ENCODE assay signal across 12 mouse cellular contexts in genomic region chr4:130055160-130056010, GRCm38 (mm10). TPM values are rescaled to one million over a fixed set of nuclear protein-coding genes. Genes with fewer than 3 reads are reported as not detected.
A peak's percentile ranks its signal among the peaks of the same experiment; 100 is the strongest.
DNase-seq lines count a peak whose midpoint lies in the region; ATAC-seq and TF ChIP-seq lines count a peak whose summit lies in the region.
"Had no signal": no experiment of that assay in that cellular context is flagged by ENCODE, and none has a peak within 500 bp of the region (broad histone marks: within the 10 kb centered on the region; RNA-seq: fewer than 3 reads in every experiment).

No protein-coding gene starts in this region.

- no peak for TF ChIP-seq POLR2A in brain, embryonic 14.5 days (IDR thresholded peaks at IDR 0.05; ENCODE audit: borderline replicate concordance, extremely low read depth, insufficient read depth, insufficient read length, poor library complexity, severe bottlenecking)

- no peaks in the 10 kb centered on the region for H3K9me3 ChIP-seq in hindbrain, embryonic 10.5 days
- H3K9me3 ChIP-seq in hindbrain, embryonic 11.5 days (ENCODE audit: control insufficient read depth, low read length), result no peaks in the 10 kb centered on the region
- no peaks in the 10 kb centered on the region for H3K9me3 ChIP-seq in hindbrain, embryonic 15.5 days
- H3K9me3 ChIP-seq in midbrain, embryonic 14.5 days (ENCODE audit: control insufficient read depth, low read length), result no peaks in the 10 kb centered on the region
- H3K9me3 ChIP-seq: lung, embryonic 15.5 days; midbrain, embryonic 12.5 days had no signal

- no peak overlapping the region for H3K4me3 ChIP-seq in hindbrain, embryonic 10.5 days
- no peak overlapping the region for H3K4me3 ChIP-seq in hindbrain, embryonic 11.5 days (ENCODE audit: low read depth, low read length)
- H3K4me3 ChIP-seq in hindbrain, embryonic 15.5 days, result no peak overlapping the region
- H3K4me3 ChIP-seq in midbrain, embryonic 14.5 days (replicated peaks; ENCODE audit: low read depth, low read length), result no peak overlapping the region
- H3K4me3 ChIP-seq: heart, adult 2 months; lung, embryonic 15.5 days; midbrain, embryonic 12.5 days had no signal

- no peak overlapping the region for H3K4me2 ChIP-seq in hindbrain, embryonic 11.5 days (replicated peaks; ENCODE audit: low read depth, low read length)
- no peak overlapping the region for H3K4me2 ChIP-seq in hindbrain, embryonic 15.5 days
- H3K4me2 ChIP-seq in midbrain, embryonic 14.5 days (ENCODE audit: low read length), result no peak overlapping the region
- H3K4me2 ChIP-seq: lung, embryonic 15.5 days; midbrain, embryonic 12.5 days had no signal

- no peaks in the 10 kb centered on the region; the same call in 1 of the 2 replicates for H3K27me3 ChIP-seq in hindbrain, embryonic 10.5 days (ENCODE audit: insufficient read depth, poor library complexity, severe bottlenecking)
- no peaks in the 10 kb centered on the region for H3K27me3 ChIP-seq in hindbrain, embryonic 11.5 days (ENCODE audit: control insufficient read depth, insufficient read depth, low read length)
- no peaks in the 10 kb centered on the region for H3K27me3 ChIP-seq in hindbrain, embryonic 15.5 days
- no peaks in the 10 kb centered on the region for H3K27me3 ChIP-seq in midbrain, embryonic 14.5 days (ENCODE audit: control insufficient read depth, insufficient read depth, low read length)
- H3K27me3 ChIP-seq: lung, embryonic 15.5 days had no signal

- no peaks in the 10 kb centered on the region for H3K36me3 ChIP-seq in hindbrain, embryonic 10.5 days
- H3K36me3 ChIP-seq in hindbrain, embryonic 11.5 days (ENCODE audit: control insufficient read depth, insufficient read depth, low read length), result no peaks in the 10 kb centered on the region
- H3K36me3 ChIP-seq in hindbrain, embryonic 15.5 days, result no peaks in the 10 kb centered on the region
- H3K36me3 ChIP-seq in midbrain, embryonic 14.5 days (ENCODE audit: control insufficient read depth, insufficient read depth, low read length), result no peaks in the 10 kb centered on the region
- H3K36me3 ChIP-seq: lung, embryonic 15.5 days; midbrain, embryonic 12.5 days had no signal

- ATAC-seq in hindbrain, embryonic 11.5 days (ENCODE audit: low FRiP score), result no peak
- ATAC-seq in hindbrain, embryonic 15.5 days (ENCODE audit: low FRiP score, low read depth), result peak; percentile 59
- ATAC-seq in midbrain, embryonic 14.5 days (ENCODE audit: low FRiP score, low TSS enrichment), result no peak

- H3K27ac ChIP-seq in hindbrain, embryonic 10.5 days, result peak overlapping the region; percentile 75
- no peak overlapping the region for H3K27ac ChIP-seq in hindbrain, embryonic 11.5 days (ENCODE audit: low read depth, low read length)
- peak overlapping the region; percentile 53 for H3K27ac ChIP-seq in hindbrain, embryonic 15.5 days (replicated peaks)
- peak overlapping the region; percentile 21; the same call in 1 of the 2 replicates for H3K27ac ChIP-seq in midbrain, embryonic 14.5 days (replicated peaks; ENCODE audit: low read depth, low read length)
- H3K27ac ChIP-seq: heart, adult 2 months; lung, embryonic 15.5 days; midbrain, embryonic 12.5 days had no signal

- TF ChIP-seq CTCF in brain, embryonic 14.5 days (IDR thresholded peaks at IDR 0.05; ENCODE audit: borderline replicate concordance, extremely low read depth, insufficient read depth, insufficient read length), result no peak

- WGBS in hindbrain, embryonic 10.5 days, result 85% methylated on average over 14 of the region's 14 CpGs
- WGBS in hindbrain, embryonic 11.5 days, result 81% methylated on average over 14 of the region's 14 CpGs
- 75% methylated on average over 14 of the region's 14 CpGs for WGBS in hindbrain, embryonic 15.5 days
- WGBS in midbrain, embryonic 14.5 days, result 84% methylated on average over 14 of the region's 14 CpGs

- no peak for DNase-seq in hindbrain, embryonic 10.5 days (ENCODE audit: low spot score)
- no peak for DNase-seq in hindbrain, embryonic 11.5 days (ENCODE audit: low spot score)
- DNase-seq in brain, embryonic 14.5 days (ENCODE audit: low read depth), result peak; percentile 59
- no peak for DNase-seq in midbrain, embryonic 14.5 days
- DNase-seq in cerebellum, postnatal 4 days (ENCODE audit: low spot score in 2 of 2), result no peak
- DNase-seq in Muller cell, postnatal 12 days (ENCODE audit: inconsistent ontology term), result no peak
- DNase-seq in right cerebral cortex, postnatal 25 days, result no peak
- DNase-seq: adrenal gland, postnatal 14 days; heart, adult 2 months had no signal

- no peak overlapping the region for H3K9ac ChIP-seq in hindbrain, embryonic 11.5 days (ENCODE audit: low read depth, low read length)
- H3K9ac ChIP-seq in hindbrain, embryonic 15.5 days, result no peak overlapping the region
- no peak overlapping the region for H3K9ac ChIP-seq in midbrain, embryonic 14.5 days (replicated peaks; ENCODE audit: low read length)
- H3K9ac ChIP-seq: lung, embryonic 15.5 days; midbrain, embryonic 12.5 days had no signal

- peaks cover 64% of the 10 kb centered on the region for H3K4me1 ChIP-seq in hindbrain, embryonic 10.5 days (replicated peaks)
- H3K4me1 ChIP-seq in hindbrain, embryonic 11.5 days (replicated peaks; ENCODE audit: control insufficient read depth, insufficient read depth, low read length), result 0 out of 2 replicates have a peak, but pooled peaks cover 3% of the 10 kb centered on the region
- peaks cover 38% of the 10 kb centered on the region for H3K4me1 ChIP-seq in hindbrain, embryonic 15.5 days (replicated peaks)
- H3K4me1 ChIP-seq in midbrain, embryonic 14.5 days (ENCODE audit: control insufficient read depth, insufficient read depth, low read length), result peaks cover 8% of the 10 kb centered on the region; the same call in 1 of the 2 replicates

RNA-seq across cellular contexts. Expression of gene Col16a1, which starts 7.7 kb away (rescaled TPM):
- 7.2 and 8.7 TPM in 2 replicates for polyA plus RNA-seq in hindbrain, embryonic 10.5 days (2016; fragmentation: Nextera tagmentation; extraction: Ambion mirVana)
- polyA plus RNA-seq in hindbrain, embryonic 11.5 days (2014; fragmentation: Nextera tagmentation; extraction: Ambion mirVana), result 5.3 and 9.9 TPM in 2 replicates
- polyA plus RNA-seq in brain, embryonic 14.5 days (2012; rRNA removed), result 16.7 and 17.1 TPM in 2 replicates
- 13.4 and 13.9 TPM in 2 replicates for polyA plus RNA-seq in hindbrain, embryonic 15.5 days (2015; fragmentation: Nextera tagmentation; extraction: Ambion mirVana)
- 4.3 and 4.4 TPM in 2 replicates for polyA plus RNA-seq in midbrain, embryonic 14.5 days (2014; fragmentation: Nextera tagmentation; extraction: Ambion mirVana)

RNA-seq across cellular contexts. Expression of gene Pef1, which starts 47.0 kb away (rescaled TPM):
- 76.3 and 83.5 TPM in 2 replicates for polyA plus RNA-seq in hindbrain, embryonic 10.5 days (2016; fragmentation: Nextera tagmentation; extraction: Ambion mirVana)
- polyA plus RNA-seq in hindbrain, embryonic 11.5 days (2014; fragmentation: Nextera tagmentation; extraction: Ambion mirVana), result 71.4 and 72.4 TPM in 2 replicates
- polyA plus RNA-seq in brain, embryonic 14.5 days (2012; rRNA removed), result 59.7 and 71.4 TPM in 2 replicates
- 67.5 and 69.1 TPM in 2 replicates for polyA plus RNA-seq in hindbrain, embryonic 15.5 days (2015; fragmentation: Nextera tagmentation; extraction: Ambion mirVana)
- polyA plus RNA-seq in midbrain, embryonic 14.5 days (2014; fragmentation: Nextera tagmentation; extraction: Ambion mirVana), result 68.8 and 71.6 TPM in 2 replicates
